Mouse (Mus musculus) granulocyte monocyte progenitor cell, adult 5-6 weeks (primary cell): ENCODE measurements around the gene Zranb2. TPM values are rescaled to one million over a fixed set of nuclear protein-coding genes. Genes with fewer than 3 reads are reported as not detected.
A peak's percentile ranks its signal among the peaks of the same experiment; 100 is the strongest.

Source experiments
- ATAC-seq: replicated peaks from 2 replicates; pipeline ENCODE4 v1.8.0; 2016; ENCODE audit warnings: mild to moderate bottlenecking, moderate TSS enrichment, inconsistent platforms; ENCODE audit not compliant: poor library complexity, severe bottlenecking
- total RNA-seq, 2 experiments: library from RNA; stranded (forward) in 1 of 2; stranded (reverse) in 1 of 2; fragments of 200-712, 200-1000 nt in 1 of 2; fragments of >200 nt in 1 of 2; fragmentation: Nextera tagmentation in 1 of 2; gene quantifications; 2 replicates each; pipeline ENCODE4 v1.2.3; 2014 to 2017

Zranb2 gene
- total RNA-seq, 2 experiments from 2014 or later, result 69.1 to 292 TPM

- ATAC-seq, result no peak
Measured at GRCm38 (mm10) chr3:157576862-157577261, 42.9 kb downstream of the Zranb2 start.

DNA sequence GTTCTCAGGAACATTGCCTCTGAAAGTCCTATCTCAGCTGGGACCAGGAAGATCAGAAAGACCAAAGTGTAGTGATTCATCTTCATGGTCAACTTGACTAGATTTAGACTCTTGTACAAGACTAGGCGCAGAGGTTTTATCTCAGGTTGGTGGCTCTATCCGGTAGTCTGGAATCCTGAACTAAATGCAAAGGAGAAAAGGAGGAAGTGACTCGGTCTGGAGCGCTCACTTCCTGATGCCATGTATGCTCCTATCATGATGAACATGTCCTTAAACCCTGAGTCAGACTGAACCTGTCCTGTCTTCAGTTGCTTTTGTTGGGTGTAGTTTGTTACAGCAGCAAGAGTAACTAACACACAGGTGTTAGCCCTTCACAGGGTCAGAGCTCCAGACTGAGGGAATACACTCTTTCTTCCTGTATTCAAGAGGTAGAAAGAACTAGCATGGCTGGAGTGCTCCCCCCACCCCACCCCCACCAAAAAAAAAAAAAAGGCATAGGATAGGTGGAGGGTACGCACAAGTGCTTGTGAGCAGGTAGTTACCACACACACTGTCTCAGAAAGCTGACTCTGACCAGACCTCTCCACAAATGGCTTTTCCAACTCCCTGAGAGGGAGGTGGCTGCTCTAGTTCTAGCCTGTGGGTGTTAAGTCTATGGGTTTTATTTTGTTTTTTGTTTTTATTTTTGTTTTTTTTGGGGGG is 44.7 kb downstream of the Zranb2 start:
- peak; percentile 34 for ATAC-seq

DNA sequence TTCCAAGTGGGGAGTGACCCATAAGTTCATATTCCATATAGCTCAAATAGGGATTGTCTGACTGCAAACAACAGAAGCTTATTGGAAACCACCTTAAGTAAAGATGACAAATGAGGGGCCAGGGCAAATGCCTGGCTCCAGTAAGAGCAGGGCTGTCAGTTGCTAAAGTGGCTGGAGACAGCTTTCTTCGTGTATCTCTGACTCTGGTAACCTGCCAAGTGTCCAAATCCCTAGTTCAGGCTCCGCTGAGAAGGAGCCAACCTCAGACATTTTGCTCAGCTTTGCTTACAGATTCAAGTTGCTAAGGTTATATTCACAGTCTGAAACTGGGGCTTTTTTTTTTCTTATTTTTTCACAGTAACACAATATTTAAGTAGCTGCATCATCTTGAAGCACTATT is 45.4 kb downstream of the Zranb2 start:
- no peak for ATAC-seq

DNA sequence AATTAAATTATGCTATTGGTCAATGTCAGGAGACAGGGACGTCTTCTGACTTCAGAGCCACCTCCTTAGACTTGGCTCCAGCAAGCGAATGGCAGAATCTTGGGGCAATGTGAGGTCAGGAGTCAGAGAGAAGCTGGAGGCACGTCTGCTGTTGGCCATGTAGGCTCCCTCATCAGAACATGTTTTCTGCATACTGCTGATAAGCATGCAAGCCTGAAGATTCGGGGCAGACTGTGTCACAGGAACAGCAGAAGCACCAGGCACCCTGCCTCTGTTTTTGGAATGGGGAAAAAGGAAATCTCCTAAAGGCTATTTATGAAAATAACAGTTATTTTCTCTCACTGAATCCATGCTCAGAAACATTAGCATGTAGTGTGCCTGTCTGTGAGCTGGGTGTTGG is 46.3 kb downstream of the Zranb2 start:
- no peak for ATAC-seq

- ATAC-seq, result no peak
Measured at GRCm38 (mm10) chr3:157581755-157582154, 47.8 kb downstream of the Zranb2 start.

DNA sequence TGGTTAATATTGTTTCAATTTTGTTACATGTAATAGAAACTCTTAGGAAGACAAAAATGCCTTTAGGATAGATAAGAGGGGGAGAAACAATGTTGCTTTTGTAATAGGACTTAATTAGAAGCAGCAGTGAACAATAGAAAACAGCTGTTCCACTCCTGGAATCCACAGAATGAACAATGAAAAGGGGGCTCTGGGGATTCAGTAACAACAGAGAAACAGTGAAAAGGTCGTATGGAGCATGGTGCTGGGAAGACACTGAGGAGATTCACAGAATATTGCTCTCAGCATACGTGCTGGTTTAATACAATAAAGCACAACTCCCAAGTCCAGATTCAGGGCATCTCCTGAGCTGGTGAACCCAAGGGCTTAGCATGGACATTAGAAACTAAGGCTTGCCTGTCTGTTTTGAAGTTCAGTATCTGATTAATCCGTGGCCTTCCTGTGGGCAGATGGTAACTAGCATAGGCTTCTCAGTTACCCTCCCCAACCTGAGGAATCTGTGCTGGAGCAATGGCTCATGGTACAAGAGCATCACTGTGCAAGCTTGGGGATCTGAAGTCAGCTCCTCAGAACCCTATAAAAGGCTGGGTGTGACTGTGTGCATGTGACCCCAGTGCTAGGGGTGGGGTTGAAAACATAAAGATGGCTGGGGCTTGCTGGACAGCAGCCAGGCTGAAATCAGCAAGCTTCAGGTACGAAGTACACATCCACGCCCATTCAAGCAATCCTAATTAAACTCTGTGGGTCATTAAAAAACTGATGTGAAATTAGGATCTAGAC is 48.9 kb downstream of the Zranb2 start:
- ATAC-seq, result no peak

DNA sequence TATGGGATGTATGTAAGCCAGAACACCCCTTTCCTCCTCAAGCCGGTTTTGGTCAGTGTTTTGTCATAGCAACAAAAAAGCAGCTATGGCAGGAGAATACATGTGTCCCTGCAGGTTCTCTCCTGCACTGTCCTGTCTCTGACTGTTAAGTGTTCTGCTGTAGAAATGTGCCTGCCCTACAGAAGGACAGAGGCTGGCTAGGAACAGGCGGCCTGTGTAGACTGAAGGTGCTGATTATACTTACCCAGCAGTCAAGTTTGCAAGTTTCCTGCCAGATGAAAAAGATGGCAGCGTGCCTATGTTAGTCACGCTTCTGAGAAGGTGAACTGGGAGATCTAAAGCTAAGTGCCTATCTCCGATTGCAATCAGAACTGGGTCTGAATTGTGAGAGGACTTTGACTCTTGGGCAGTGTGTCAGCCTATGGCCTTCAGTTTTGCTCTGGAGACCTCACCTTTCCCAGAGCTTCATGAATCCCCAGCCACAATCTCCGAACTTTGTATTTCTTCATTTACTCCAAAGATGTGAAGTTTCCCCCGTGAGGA is 63.9 kb downstream of the Zranb2 start:
- no peak for ATAC-seq

Other genes with a start within 250 kb of the Zranb2 start
- gene Ptger3, start 32.7 kb downstream of the Zranb2 start, total RNA-seq (2014; fragmentation: Nextera tagmentation), result 3.2 and 3.4 TPM in 2 replicates
- 3.7 and 6.3 TPM in 2 replicates for gene Ptger3, start 32.7 kb downstream of the Zranb2 start, total RNA-seq (2017)